Mouse (Mus musculus) adrenal gland, postnatal 14 days (tissue): ENCODE results near the gene Olfr1352. TPM values are rescaled to one million over a fixed set of nuclear protein-coding genes. Genes with fewer than 3 reads are reported as not detected.
"Not testable (repeated sequence)": the region's sequence is repeated elsewhere in the genome, so short reads cannot be mapped to it uniquely, and the experiment has no call there.

Experiments used
- DNase-seq: peaks from one replicate; pipeline ENCODE4 v3.0.0; 2021; ENCODE audit warnings: mixed read lengths
- long read RNA-seq, 2 experiments: library from polyadenylated mRNA; stranded (forward); transcript quantifications; one replicate each; pipeline ENCODE4 v2.0.0; 2021
- total RNA-seq: library from RNA; stranded (reverse); gene quantifications from 2 replicates; pipeline ENCODE4 v1.2.3, GENCODE M21; 2021

Gene Olfr1352
- total RNA-seq = not detected in 2 replicates
- long read RNA-seq, experiment 1 = 0 reads
- long read RNA-seq, experiment 2 = 0 reads

- no peak for DNase-seq
Observed at GRCm38 (mm10) chr10:78980750-78981149, at the start of gene Olfr1352. Olfr1352 (plus strand) TSS chr10:78981050.

- not testable (repeated sequence) for DNase-seq
Observed at GRCm38 (mm10) chr10:78950336-78950735, 30.5 kb upstream of the Olfr1352 start, which contains the start of gene Olfr8. Olfr8 (plus strand) TSS chr10:78950636.

- DNase-seq = not testable (repeated sequence)
Observed at GRCm38 (mm10) chr10:78963009-78963408, 17.8 kb upstream of the Olfr1352 start, which contains the start of gene Olfr1353. Olfr1353 (plus strand) TSS chr10:78963309.

GRCm38 (mm10) chr10:79012172-79012571 lies 31.3 kb downstream of the Olfr1352 start, which contains the start of gene Olfr1351:
Olfr1351 (plus strand) TSS chr10:79012472.
- DNase-seq = no peak

GRCm38 (mm10) chr10:79028441-79028840 lies 47.6 kb downstream of the Olfr1352 start, which contains the start of gene Olfr57:
Olfr57 (plus strand) TSS chr10:79028741.
- DNase-seq = no peak

Other genes with a start within 250 kb of the Olfr1352 start
- not detected in 2 replicates for gene Ccdc105, start 228.0 kb upstream of the Olfr1352 start, total RNA-seq
- gene Slc1a6, start 200.6 kb upstream of the Olfr1352 start, total RNA-seq = 0.15 and 0.64 TPM in 2 replicates
- gene Olfr1356, start 128.9 kb upstream of the Olfr1352 start, total RNA-seq = not detected in 2 replicates
- gene Olfr1355, start 105.5 kb upstream of the Olfr1352 start, total RNA-seq = not detected in 2 replicates
- not detected in 2 replicates for gene Olfr1354, start 67.9 kb upstream of the Olfr1352 start, total RNA-seq
- not detected in 2 replicates for gene Olfr8, start 30.4 kb upstream of the Olfr1352 start, total RNA-seq
- not detected in 2 replicates for gene Olfr1353, start 17.7 kb upstream of the Olfr1352 start, total RNA-seq
- not detected in 2 replicates for gene Olfr1351, start 31.4 kb downstream of the Olfr1352 start, total RNA-seq
- gene Olfr57, start 47.7 kb downstream of the Olfr1352 start, total RNA-seq = not detected in 2 replicates
- gene 2610008E11Rik, start 116.5 kb downstream of the Olfr1352 start, total RNA-seq = 14.4 and 18.8 TPM in 2 replicates
- gene Vmn2r80, start 167.7 kb downstream of the Olfr1352 start, total RNA-seq = not detected in 2 replicates